Mouse (Mus musculus) intestine, postnatal 0 days (tissue): ENCODE measurements around the gene 2900026A02Rik. TPM values are rescaled to one million over a fixed set of nuclear protein-coding genes. Genes with fewer than 3 reads are reported as not detected.
A peak's percentile ranks its signal among the peaks of the same experiment; 100 is the strongest.

Experiments
- ATAC-seq: fragments of 200-750 bp; cut with Nextera tagmentation; 2 replicates; pipeline ENCODE4 v1.8.0; 2017; ENCODE audit warnings: mild to moderate bottlenecking, moderate TSS enrichment, moderate library complexity
- H3K27ac ChIP-seq: fragments of 300-500 bp; sonication (generic); 2 replicates; pipeline ENCODE4 v1.5.1; 2014; ENCODE audit warnings: mild to moderate bottlenecking, low read depth, low read length, moderate library complexity
- H3K27me3 ChIP-seq: fragments of 300-500 bp; sonication (generic); replicated peaks from 2 replicates; pipeline ENCODE4 v1.6.1; 2014; ENCODE audit warnings: low read length, mixed read lengths; ENCODE audit not compliant: control insufficient read depth, insufficient read depth
- H3K36me3 ChIP-seq: fragments of 300-500 bp; sonication (generic); 2 replicates; pipeline ENCODE4 v1.6.1; 2014; ENCODE audit warnings: mild to moderate bottlenecking, moderate library complexity; ENCODE audit not compliant: control insufficient read depth, insufficient read depth
- H3K4me1 ChIP-seq: fragments of 300-500 bp; sonication (generic); replicated peaks from 2 replicates; pipeline ENCODE4 v1.6.1; 2014; ENCODE audit warnings: antibody characterized with exemption, low read length, mixed read lengths; ENCODE audit not compliant: control insufficient read depth, insufficient read depth
- H3K4me2 ChIP-seq: fragments of 300-500 bp; sonication (generic); replicated peaks from 2 replicates; pipeline ENCODE4 v1.6.1; 2014; ENCODE audit warnings: low read depth, mild to moderate bottlenecking, moderate library complexity
- H3K4me3 ChIP-seq: fragments of 300-500 bp; sonication (generic); 2 replicates; pipeline ENCODE4 v1.5.1; 2014; ENCODE audit warnings: low read depth, low read length
- H3K9ac ChIP-seq: fragments of 300-500 bp; sonication (generic); 2 replicates; pipeline ENCODE4 v1.6.1; 2014; ENCODE audit warnings: mild to moderate bottlenecking, low read depth, low read length
- H3K9me3 ChIP-seq: fragments of 300-500 bp; sonication (generic); 2 replicates; pipeline ENCODE4 v1.6.1; 2016; ENCODE audit warnings: mixed run types; ENCODE audit not compliant: control insufficient read depth
- CTCF ChIP-seq: sonication (generic); IDR thresholded peaks from 2 replicates; pipeline ENCODE4 v1.5.1; 2016; ENCODE audit warnings: low read depth, mild to moderate bottlenecking, control low read depth, antibody characterized with exemption, moderate library complexity
- WGBS: fragments of 180-500 bp; shearing (Covaris S2); extraction: QIAGEN DNeasy Blood & Tissue Kit; methylation state at CpG from one replicate; pipeline ENCODE4 v1.1.7; 2014; 5-methylcytosine and 5-hydroxymethylcytosine counted together
- polyA plus RNA-seq: library from polyadenylated mRNA; unstranded; fragments of >200 nt; fragmentation: Nextera tagmentation; extraction: Ambion mirVana; gene quantifications from 2 replicates; pipeline ENCODE4 v1.2.1, GENCODE M21; 2015

Gene 2900026A02Rik
- polyA plus RNA-seq, 1 experiment from 2014 or later, result 8.0 TPM

GRCm38 (mm10) chr5:113208622-113209400 is 12.2 kb downstream of the 2900026A02Rik start:
- no peaks in the 10 kb centered on the region for H3K9me3 ChIP-seq
- H3K27ac ChIP-seq, result peak overlapping the region; percentile 64; the same call in 1 of the 2 replicates
- no peaks in the 10 kb centered on the region; the same call in 1 of the 2 replicates for H3K4me1 ChIP-seq
- no peak overlapping the region for H3K4me3 ChIP-seq
- H3K27me3 ChIP-seq, result no peaks in the 10 kb centered on the region
- TF ChIP-seq CTCF, result no peak
- H3K4me2 ChIP-seq, result no peak overlapping the region
- no peak for ATAC-seq
- H3K9ac ChIP-seq, result no peak overlapping the region
- 45% methylated on average over 11 of the region's 11 CpGs for WGBS
- 0 out of 2 replicates have a peak, but pooled peaks cover 3% of the 10 kb centered on the region for H3K36me3 ChIP-seq

- 0 out of 2 replicates have a peak, but pooled peaks cover 3% of the 10 kb centered on the region for H3K36me3 ChIP-seq
- no peak overlapping the region for H3K4me3 ChIP-seq
- 39% methylated on average over 4 of the region's 4 CpGs for WGBS
- TF ChIP-seq CTCF, result no peak
- H3K27me3 ChIP-seq, result no peaks in the 10 kb centered on the region
- no peak overlapping the region for H3K4me2 ChIP-seq
- ATAC-seq, result no peak
- H3K9me3 ChIP-seq, result no peaks in the 10 kb centered on the region
- no peaks in the 10 kb centered on the region; the same call in 1 of the 2 replicates for H3K4me1 ChIP-seq
- peak overlapping the region; percentile 35 for H3K27ac ChIP-seq
- H3K9ac ChIP-seq, result no peak overlapping the region
These were observed 13.0 kb downstream of the 2900026A02Rik start for GRCm38 (mm10) chr5:113208048-113208447.

GRCm38 (mm10) chr5:113206670-113207352 is 14.2 kb downstream of the 2900026A02Rik start:
- Histone ChIP-seq H3K36me3 (0 out of 2 replicates have a peak, but pooled peaks cover 3% of the 10 kb centered on the region), H3K9ac (no peak overlapping the region), H3K4me2 (no peak overlapping the region), H3K4me3 (no peak overlapping the region), H3K9me3 (no peaks in the 10 kb centered on the region), H3K4me1 (no peaks in the 10 kb centered on the region; the same call in 1 of the 2 replicates), H3K27me3 (no peaks in the 10 kb centered on the region), H3K27ac (no peak overlapping the region)
- WGBS, result 29% methylated on average over 9 of the region's 9 CpGs
- TF ChIP-seq CTCF, result no peak
- no peak for ATAC-seq

- H3K27me3 ChIP-seq, result no peaks in the 10 kb centered on the region
- WGBS, result 77% methylated on average over 9 of the region's 9 CpGs
- 0 out of 2 replicates have a peak, but pooled peaks cover 3% of the 10 kb centered on the region for H3K36me3 ChIP-seq
- TF ChIP-seq CTCF, result no peak
- H3K9ac ChIP-seq, result no peak overlapping the region
- no peak for ATAC-seq
- no peak overlapping the region for H3K4me2 ChIP-seq
- no peaks in the 10 kb centered on the region for H3K9me3 ChIP-seq
- H3K4me1 ChIP-seq, result no peaks in the 10 kb centered on the region
- no peak overlapping the region for H3K27ac ChIP-seq
- H3K4me3 ChIP-seq, result no peak overlapping the region
These were observed 16.8 kb downstream of the 2900026A02Rik start for GRCm38 (mm10) chr5:113204193-113204592.

DNA sequence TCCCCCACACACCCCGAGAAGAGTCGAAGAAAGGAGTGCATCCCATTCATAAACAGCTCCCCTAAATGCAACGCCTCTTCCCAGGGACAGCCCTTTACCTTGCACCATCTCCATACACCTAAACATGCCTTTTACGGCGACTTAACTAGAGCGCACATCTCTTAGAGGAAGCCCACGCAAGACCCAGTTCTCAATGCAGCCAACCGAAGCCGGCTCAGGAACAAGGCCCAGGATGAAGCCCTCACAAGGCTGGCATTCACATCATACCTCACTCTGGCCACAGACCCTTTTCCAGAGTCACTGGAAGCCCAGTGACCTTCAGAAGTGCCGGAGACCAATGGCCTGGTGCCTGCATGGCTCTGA is 21.3 kb downstream of the 2900026A02Rik start:
- H3K9me3 ChIP-seq, result no peaks in the 10 kb centered on the region
- TF ChIP-seq CTCF, result no peak
- H3K4me1 ChIP-seq, result no peaks in the 10 kb centered on the region
- no peak overlapping the region for H3K9ac ChIP-seq
- no peak overlapping the region for H3K4me3 ChIP-seq
- ATAC-seq, result no peak
- H3K27ac ChIP-seq, result no peak overlapping the region
- H3K36me3 ChIP-seq, result 0 out of 2 replicates have a peak, but pooled peaks cover 7% of the 10 kb centered on the region
- WGBS, result 81% methylated on average over 10 of the region's 10 CpGs
- no peaks in the 10 kb centered on the region for H3K27me3 ChIP-seq
- no peak overlapping the region for H3K4me2 ChIP-seq

GRCm38 (mm10) chr5:113199126-113199771 is 21.8 kb downstream of the 2900026A02Rik start:
- Histone ChIP-seq H3K9ac (no peak overlapping the region), H3K4me3 (no peak overlapping the region), H3K27me3 (no peaks in the 10 kb centered on the region), H3K27ac (0 out of 2 replicates have a peak overlapping the region, but pooled peaks have one; percentile 28), H3K4me1 (no peaks in the 10 kb centered on the region), H3K36me3 (0 out of 2 replicates have a peak, but pooled peaks cover 6% of the 10 kb centered on the region), H3K4me2 (no peak overlapping the region), H3K9me3 (no peaks in the 10 kb centered on the region)
- no peak for ATAC-seq
- WGBS, result 40% methylated on average over 8 of the region's 8 CpGs
- no peak for TF ChIP-seq CTCF
